Mouse (Mus musculus) neural tube, embryonic 14.5 days (tissue): Measurements from ENCODE around the gene Gnmt. TPM values are rescaled to one million over a fixed set of nuclear protein-coding genes. Genes with fewer than 3 reads are reported as not detected.

ENCODE experiments used
- ATAC-seq: fragments of 200-750 bp; cut with Nextera tagmentation; 2 replicates; pipeline ENCODE4 v1.8.0; 2017; ENCODE audit warnings: low read depth, mild to moderate bottlenecking, moderate TSS enrichment, moderate library complexity
- H3K27ac ChIP-seq: fragments of 300-500 bp; sonication (generic); 2 replicates; pipeline ENCODE4 v1.5.1; 2014; ENCODE audit warnings: low read depth, mild to moderate bottlenecking, control low read depth, low read length, moderate library complexity, mixed read lengths
- H3K27me3 ChIP-seq: fragments of 300-500 bp; sonication (generic); 2 replicates; pipeline ENCODE4 v1.6.1; 2014; ENCODE audit warnings: low read length; ENCODE audit not compliant: control insufficient read depth, insufficient read depth
- H3K36me3 ChIP-seq: fragments of 300-500 bp; sonication (generic); 2 replicates; pipeline ENCODE4 v1.6.1; 2014; ENCODE audit warnings: low read length, mixed read lengths; ENCODE audit not compliant: control insufficient read depth, insufficient read depth
- H3K4me1 ChIP-seq: fragments of 300-500 bp; sonication (generic); 2 replicates; pipeline ENCODE4 v1.6.1; 2014; ENCODE audit warnings: low read length; ENCODE audit not compliant: control insufficient read depth, insufficient read depth
- H3K4me2 ChIP-seq: fragments of 300-500 bp; sonication (generic); 2 replicates; pipeline ENCODE4 v1.6.1; 2014; ENCODE audit warnings: mild to moderate bottlenecking, low read depth, low read length, control low read depth
- H3K4me3 ChIP-seq: fragments of 300-500 bp; sonication (generic); 2 replicates; pipeline ENCODE4 v1.5.1; 2014; ENCODE audit warnings: low read depth, low read length, control low read depth, mixed read lengths
- H3K9ac ChIP-seq: fragments of 300-500 bp; sonication (generic); replicated peaks from 2 replicates; pipeline ENCODE4 v1.6.1; 2014; ENCODE audit warnings: low read depth, mild to moderate bottlenecking, control low read depth, low read length, mixed read lengths
- H3K9me3 ChIP-seq: fragments of 300-500 bp; sonication (generic); 2 replicates; pipeline ENCODE4 v1.6.1; 2016; ENCODE audit warnings: low read length; ENCODE audit not compliant: control insufficient read depth
- WGBS: fragments of 180-500 bp; shearing (Covaris S2); extraction: QIAGEN DNeasy Blood & Tissue Kit; methylation state at CpG from one replicate; pipeline ENCODE4 v1.1.7; 2014; 5-methylcytosine and 5-hydroxymethylcytosine counted together
- polyA plus RNA-seq: library from polyadenylated mRNA; unstranded; fragments of >200 nt; fragmentation: Nextera tagmentation; extraction: Ambion mirVana; gene quantifications from 2 replicates; pipeline ENCODE4 v1.2.1, GENCODE M21; 2014

Gnmt gene
- polyA plus RNA-seq, 1 experiment from 2014 or later = 2.1 TPM

GRCm38 (mm10) chr17:46713849-46714248 is 15.1 kb downstream of the Gnmt start:
- peaks cover 13% of the 10 kb centered on the region; the same call in 1 of the 2 replicates for H3K4me1 ChIP-seq
- no peak for ATAC-seq
- H3K9me3 ChIP-seq = no peaks in the 10 kb centered on the region
- no peak overlapping the region for H3K4me3 ChIP-seq
- 88% methylated on average over 9 of the region's 9 CpGs for WGBS
- no peak overlapping the region for H3K9ac ChIP-seq
- H3K27ac ChIP-seq = no peak overlapping the region
- no peak overlapping the region for H3K4me2 ChIP-seq
- H3K36me3 ChIP-seq = peaks cover 5% of the 10 kb centered on the region; the same call in 1 of the 2 replicates
- no peaks in the 10 kb centered on the region; the same call in 1 of the 2 replicates for H3K27me3 ChIP-seq

- Histone ChIP-seq H3K27ac (no peak overlapping the region), H3K36me3 (peaks cover 5% of the 10 kb centered on the region; the same call in 1 of the 2 replicates), H3K27me3 (no peaks in the 10 kb centered on the region; the same call in 1 of the 2 replicates), H3K4me3 (peak overlapping the region; percentile 97), H3K4me1 (peaks cover 13% of the 10 kb centered on the region; the same call in 1 of the 2 replicates), H3K9me3 (no peaks in the 10 kb centered on the region), H3K4me2 (peak overlapping the region; percentile 99), H3K9ac (no peak overlapping the region)
- ATAC-seq = no peak
- WGBS = 82% methylated on average over 7 of the region's 7 CpGs
These were observed 16.5 kb downstream of the Gnmt start for GRCm38 (mm10) chr17:46712442-46712841.

DNA sequence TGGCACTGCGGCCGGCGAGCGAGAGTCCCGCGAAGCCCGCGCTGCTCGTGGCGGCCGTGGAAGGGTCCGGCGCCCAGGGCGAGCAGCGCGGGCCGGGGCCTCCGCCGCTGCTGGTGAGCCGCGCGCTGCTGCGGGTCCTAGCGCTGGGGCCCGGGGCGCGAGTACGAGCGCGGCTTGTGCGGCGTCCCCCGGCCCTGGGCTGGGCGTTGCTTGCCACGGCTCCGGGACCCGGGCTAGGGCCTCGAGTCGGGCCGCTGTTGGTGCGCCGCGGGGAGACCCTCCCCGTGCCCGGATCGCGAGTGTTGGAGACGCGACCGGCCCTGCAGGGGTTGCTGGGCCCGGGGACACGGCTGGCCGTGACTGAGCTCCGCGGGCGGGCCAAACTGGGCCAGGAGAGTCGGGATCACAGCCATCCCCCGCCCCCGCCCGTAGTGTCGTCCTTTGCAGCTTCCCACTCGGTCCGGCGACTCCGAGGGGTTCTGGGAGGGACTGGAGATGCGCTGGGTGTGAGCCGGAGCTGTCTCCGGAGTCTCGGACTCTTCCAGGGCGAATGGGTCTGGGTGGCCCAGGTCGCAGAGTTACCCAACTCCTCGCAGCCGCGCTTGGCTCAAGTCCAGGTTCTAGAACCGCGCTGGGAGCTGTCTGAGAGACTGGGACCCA is 17.2 kb downstream of the Gnmt start:
- ATAC-seq = peak; percentile 32; the same call in 1 of the 2 replicates
- peak overlapping the region; percentile 99 for H3K4me2 ChIP-seq
- peaks cover 13% of the 10 kb centered on the region; the same call in 1 of the 2 replicates for H3K4me1 ChIP-seq
- peak overlapping the region; percentile 97 for H3K4me3 ChIP-seq
- H3K27me3 ChIP-seq = no peaks in the 10 kb centered on the region; the same call in 1 of the 2 replicates
- H3K27ac ChIP-seq = peak overlapping the region; percentile 52; the same call in 1 of the 2 replicates
- WGBS = under 1% methylated on average over 69 of the region's 76 CpGs
- H3K36me3 ChIP-seq = peaks cover 5% of the 10 kb centered on the region; the same call in 1 of the 2 replicates
- H3K9ac ChIP-seq = peak overlapping the region; percentile 81
- H3K9me3 ChIP-seq = no peaks in the 10 kb centered on the region

DNA sequence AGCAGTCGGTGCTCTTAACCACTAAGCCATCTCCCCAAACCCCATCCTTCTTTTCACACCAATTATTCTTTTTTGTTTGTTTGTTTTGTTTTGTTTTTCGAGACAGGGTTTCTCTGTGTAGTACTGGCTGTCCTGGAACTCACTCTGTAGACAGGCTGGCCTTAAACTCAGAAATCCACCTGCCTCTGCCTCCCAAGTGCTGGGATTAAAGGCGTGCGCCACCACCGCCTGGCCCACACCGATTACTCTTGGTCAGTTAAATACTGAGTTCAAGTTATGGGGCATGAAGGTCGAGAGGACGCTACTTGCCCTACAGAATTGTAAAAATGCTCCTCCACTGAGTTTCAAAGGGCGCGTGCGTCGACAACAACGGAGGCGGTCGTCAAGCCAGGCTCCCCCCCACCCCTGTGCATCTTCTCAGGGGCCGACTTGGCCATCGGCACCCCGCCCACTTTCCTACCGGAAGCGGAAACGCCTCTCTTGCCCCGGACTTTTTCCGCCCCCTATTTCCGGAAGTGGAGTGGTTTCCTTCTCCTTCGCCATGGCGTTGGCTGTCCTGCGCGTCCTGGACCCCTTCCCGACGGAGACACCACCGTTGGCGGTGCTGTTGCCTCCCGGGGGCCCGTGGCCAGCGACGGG is 17.9 kb downstream of the Gnmt start, which contains the start of gene Pex6:
Gene Pex6 (plus strand): TSS at position 505 of the 639 bp plus-strand sequence.
- Histone ChIP-seq H3K36me3 (peaks cover 5% of the 10 kb centered on the region; the same call in 1 of the 2 replicates), H3K27me3 (no peaks in the 10 kb centered on the region; the same call in 1 of the 2 replicates), H3K4me1 (peaks cover 13% of the 10 kb centered on the region; the same call in 1 of the 2 replicates), H3K9me3 (no peaks in the 10 kb centered on the region), H3K9ac (peak within 1 kb of the TSS; percentile 81), H3K4me2 (peak within 1 kb of the TSS; percentile 99), H3K27ac (peak within 1 kb of the TSS; percentile 75; the same call in 1 of the 2 replicates), H3K4me3 (peak within 1 kb of the TSS; percentile 97)
- WGBS = 7% methylated on average over 36 of the region's 36 CpGs
- peak; percentile 90 for ATAC-seq

DNA sequence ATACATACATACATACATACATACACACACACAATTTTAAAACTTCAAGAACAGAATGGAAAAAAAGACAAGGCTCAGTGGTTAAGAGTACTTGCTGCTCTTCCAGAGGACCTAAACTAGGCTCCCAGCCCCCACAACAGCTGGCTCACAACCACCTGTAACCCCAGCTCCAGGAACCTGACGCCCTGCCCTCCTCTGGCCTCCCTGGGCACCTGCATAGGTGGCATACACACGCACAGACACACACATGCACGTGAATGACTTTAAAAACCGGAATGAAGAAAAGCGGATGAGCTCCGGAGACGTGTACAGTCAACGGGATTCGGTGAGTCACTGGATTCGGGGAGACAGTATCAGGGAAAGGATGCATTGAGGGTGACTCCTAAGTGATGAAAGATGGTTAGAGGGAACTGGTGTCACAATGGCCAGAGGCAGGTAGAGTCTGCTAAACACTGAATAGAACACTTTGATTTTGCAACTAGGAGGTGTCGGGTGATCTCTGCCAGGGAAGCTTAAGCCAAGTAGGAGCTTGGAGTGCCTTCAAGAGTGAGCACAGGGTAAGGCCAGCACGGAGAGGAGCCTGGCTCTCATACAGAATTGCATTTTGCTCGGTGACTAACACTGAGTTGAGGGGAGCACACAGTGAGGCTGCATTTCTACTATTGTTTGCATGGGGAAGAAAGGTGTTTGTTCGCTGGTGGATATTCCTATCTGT is 22.4 kb downstream of the Gnmt start:
- WGBS = 95% methylated on average over 14 of the region's 14 CpGs
- no peaks in the 10 kb centered on the region for H3K36me3 ChIP-seq
- ATAC-seq = no peak
- no peak overlapping the region for H3K4me2 ChIP-seq
- peaks cover 26% of the 10 kb centered on the region for H3K4me1 ChIP-seq
- H3K9ac ChIP-seq = no peak overlapping the region
- no peak overlapping the region for H3K27ac ChIP-seq
- no peak overlapping the region for H3K4me3 ChIP-seq
- H3K27me3 ChIP-seq = no peaks in the 10 kb centered on the region; the same call in 1 of the 2 replicates
- H3K9me3 ChIP-seq = no peaks in the 10 kb centered on the region

DNA sequence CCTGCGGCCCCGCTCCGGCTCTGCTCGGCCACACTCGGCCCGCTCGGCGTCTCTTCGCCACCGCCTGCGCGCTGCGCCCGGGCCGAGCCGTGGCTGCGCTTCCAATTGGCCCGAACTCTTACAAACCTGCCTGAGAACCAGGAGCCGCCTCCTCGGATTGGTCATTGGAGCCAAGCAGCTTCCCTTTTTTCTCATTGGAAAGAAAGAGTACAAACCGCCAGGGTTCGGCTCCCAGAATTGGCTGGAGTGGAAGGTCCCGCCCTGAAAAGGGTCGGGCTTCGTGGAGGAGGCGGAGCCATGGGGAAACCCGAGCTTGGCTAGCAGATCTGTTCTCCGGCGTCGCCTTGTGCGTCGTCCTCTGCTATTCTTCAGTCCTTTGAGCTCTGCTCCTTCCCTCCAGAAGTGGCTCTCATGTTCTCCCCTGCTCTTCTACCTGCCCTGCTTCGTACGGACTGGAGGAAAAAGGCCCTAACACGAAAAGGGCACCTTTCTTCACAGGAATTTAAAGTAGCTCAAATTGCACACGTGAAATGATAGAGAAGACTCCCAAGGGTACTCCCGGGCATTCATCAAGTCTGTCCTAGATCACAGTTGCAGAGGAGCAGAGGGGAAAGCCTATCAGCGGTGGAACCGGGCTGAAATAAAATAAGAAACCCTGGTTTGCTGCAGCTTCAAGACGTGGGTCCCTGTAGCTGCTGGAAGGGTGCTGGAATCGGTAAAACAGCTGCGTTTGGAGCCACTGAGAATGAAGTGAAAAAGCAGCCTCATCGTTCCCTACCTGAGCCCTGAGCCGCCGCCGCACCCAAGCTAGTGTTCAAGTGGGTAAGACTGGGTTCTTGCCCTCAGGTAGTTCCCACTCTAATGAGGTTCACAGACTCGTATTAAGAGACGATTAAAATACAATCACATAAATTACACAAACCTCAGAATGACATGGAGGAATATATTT is 23.8 kb downstream of the Gnmt start, which contains the start of gene Ppp2r5d:
Gene Ppp2r5d (minus strand): TSS at position 225 of the 949 bp plus-strand sequence.
- ATAC-seq = peak; percentile 95
- 1% methylated on average over 47 of the region's 48 CpGs for WGBS

DNA sequence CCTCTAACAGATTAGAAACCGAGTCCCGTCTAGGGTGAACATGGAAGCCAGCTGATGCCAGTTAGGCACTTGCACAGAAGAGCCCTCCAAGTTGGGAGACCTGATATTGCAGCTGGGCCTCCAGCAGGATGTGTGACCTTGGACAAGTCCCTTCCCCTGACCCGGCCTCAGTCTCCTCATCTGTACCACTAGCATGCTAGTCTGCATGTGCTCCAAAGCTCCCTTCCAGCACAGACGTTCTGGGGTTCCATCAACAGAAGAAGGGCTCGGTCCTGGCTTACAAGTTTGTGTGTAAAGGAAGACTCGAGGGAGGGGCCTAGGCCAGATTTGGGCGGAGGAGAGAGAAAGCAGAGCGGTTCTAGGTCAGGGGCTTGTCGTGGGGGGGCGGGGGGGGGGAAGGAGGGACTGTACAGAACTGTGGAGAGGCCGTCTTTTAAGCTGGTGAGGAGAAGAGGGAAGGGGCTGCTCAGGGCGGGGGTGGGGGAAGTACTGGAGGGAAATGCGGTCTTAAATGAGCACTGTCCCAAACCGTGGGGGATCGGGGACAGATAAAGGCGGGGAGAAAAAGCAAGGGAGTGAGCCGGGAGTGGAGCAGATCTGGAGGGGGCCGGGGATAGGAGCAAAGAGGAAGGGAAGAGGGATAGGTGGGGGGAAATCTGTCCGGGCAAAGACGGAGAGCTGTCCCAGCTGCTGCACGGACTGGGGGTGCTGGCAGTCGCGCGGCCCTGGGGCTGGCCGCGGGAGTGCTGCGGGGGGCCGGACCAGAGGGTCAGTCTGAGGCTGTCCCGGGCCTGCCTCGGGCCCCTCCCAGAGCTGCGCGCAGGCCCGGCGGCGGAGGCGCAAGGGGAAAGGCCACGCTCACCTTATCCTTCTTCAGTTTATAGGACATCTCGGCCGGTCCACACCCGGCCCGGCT is 24.7 kb downstream of the Gnmt start:
- peak; percentile 71 for ATAC-seq
- Histone ChIP-seq H3K4me3 (peak overlapping the region; percentile 88), H3K4me1 (peaks cover 31% of the 10 kb centered on the region), H3K27ac (peak overlapping the region; percentile 89), H3K27me3 (no peaks in the 10 kb centered on the region), H3K4me2 (peak overlapping the region; percentile 95), H3K9me3 (no peaks in the 10 kb centered on the region), H3K9ac (peak overlapping the region; percentile 90), H3K36me3 (no peaks in the 10 kb centered on the region)
- 9% methylated on average over 29 of the region's 41 CpGs for WGBS

More for the DNA sequence above, 23.8 kb downstream of the Gnmt start, which contains the start of gene Ppp2r5d:
- H3K4me2 ChIP-seq = peak within 1 kb of the TSS; percentile 95
- no peaks in the 10 kb centered on the region for H3K9me3 ChIP-seq
- peak within 1 kb of the TSS; percentile 88 for H3K4me3 ChIP-seq
- H3K9ac ChIP-seq = peak within 1 kb of the TSS; percentile 90
- H3K36me3 ChIP-seq = no peaks in the 10 kb centered on the region
- peaks cover 31% of the 10 kb centered on the region for H3K4me1 ChIP-seq
- H3K27me3 ChIP-seq = no peaks in the 10 kb centered on the region
- peak within 1 kb of the TSS; percentile 89 for H3K27ac ChIP-seq
